ENCODE assay signal across 17 mouse cellular contexts in genomic region chrX:57166549-57166948, GRCm38 (mm10). TPM values are rescaled to one million over a fixed set of nuclear protein-coding genes. Genes with fewer than 3 reads are reported as not detected.
DNase-seq lines count a peak whose midpoint lies in the region; ATAC-seq and TF ChIP-seq lines count a peak whose summit lies in the region.
"Had no signal": no experiment of that assay in that cellular context is flagged by ENCODE, and none has a peak within 500 bp of the region (broad histone marks: within the 10 kb centered on the region; RNA-seq: fewer than 3 reads in every experiment).

No protein-coding gene starts in this region.

- peak; percentile 2 for DNase-seq in forebrain, postnatal 0 days
- no peak for DNase-seq in forebrain, embryonic 10.5 days (ENCODE audit: extremely low spot score, low spot score)
- peak; percentile 3 for DNase-seq in lung, postnatal 36 days
- DNase-seq in lung, adult 2 months, result no peak
- no peak for DNase-seq in testis, postnatal 14 days (ENCODE audit: low spot score)
- no peak for DNase-seq in embryo, embryonic 10 days (ENCODE audit: low spot score)
- no peak for DNase-seq in kidney, adult 11 months
- DNase-seq: adrenal gland, postnatal 25 days; cerebellum, adult 9-10 months had no signal

- H3K4me3 ChIP-seq in forebrain, postnatal 0 days (ENCODE audit: low read depth, low read length), result no peak overlapping the region
- H3K4me3 ChIP-seq in forebrain, embryonic 10.5 days, result no peak overlapping the region
- no peak overlapping the region for H3K4me3 ChIP-seq in lung, adult 2 months (replicated peaks; ENCODE audit: extremely low read depth, low read depth, low read length)

- no peak for ATAC-seq in forebrain, postnatal 0 days
- peak; percentile 61 for ATAC-seq in inflammation-experienced regulatory T-cells, adult 6 months

- H3K9ac ChIP-seq in forebrain, postnatal 0 days, result no peak overlapping the region

- no peak overlapping the region for H3K4me2 ChIP-seq in forebrain, postnatal 0 days (ENCODE audit: low read depth)

- no peak overlapping the region for H3K27ac ChIP-seq in forebrain, postnatal 0 days (ENCODE audit: low read depth, low read length)
- no peak overlapping the region for H3K27ac ChIP-seq in forebrain, embryonic 10.5 days
- H3K27ac ChIP-seq: macrophage had no signal

- TF ChIP-seq CTCF in forebrain, postnatal 0 days (IDR thresholded peaks at IDR 0.05; ENCODE audit: low read depth), result no peak
- TF ChIP-seq CTCF in lung, adult 2 months (IDR thresholded peaks at IDR 0.05; ENCODE audit: insufficient read depth, low read length), result no peak

- no peaks in the 10 kb centered on the region for H3K9me3 ChIP-seq in forebrain, postnatal 0 days (ENCODE audit: low read length)
- H3K9me3 ChIP-seq in forebrain, embryonic 10.5 days, result no peaks in the 10 kb centered on the region

- no peaks in the 10 kb centered on the region for H3K36me3 ChIP-seq in forebrain, postnatal 0 days (ENCODE audit: insufficient read depth)
- H3K36me3 ChIP-seq in forebrain, embryonic 10.5 days (replicated peaks), result no peaks in the 10 kb centered on the region

- TF ChIP-seq POLR2A in lung, adult 2 months (IDR thresholded peaks at IDR 0.05; ENCODE audit: borderline replicate concordance, extremely low read depth, low read depth, low read length), result no peak

- no peaks in the 10 kb centered on the region for H3K27me3 ChIP-seq in forebrain, postnatal 0 days (ENCODE audit: insufficient read depth, low read length)
- H3K27me3 ChIP-seq in forebrain, embryonic 10.5 days (ENCODE audit: poor library complexity, severe bottlenecking), result no peaks in the 10 kb centered on the region

- WGBS in forebrain, postnatal 0 days, result 39% methylated on average over 1 of the region's 1 CpGs
- WGBS in forebrain, embryonic 10.5 days, result 71% methylated on average over 1 of the region's 1 CpGs
- 53% methylated on average over 1 of the region's 1 CpGs for WGBS in lung, adult 2 months

- no peaks in the 10 kb centered on the region for H3K4me1 ChIP-seq in forebrain, postnatal 0 days (ENCODE audit: insufficient read depth)
- no peaks in the 10 kb centered on the region for H3K4me1 ChIP-seq in forebrain, embryonic 10.5 days
- no peaks in the 10 kb centered on the region for H3K4me1 ChIP-seq in lung, adult 2 months (ENCODE audit: control insufficient read depth, insufficient read depth, low read length)

RNA-seq across cellular contexts. Expression of gene Cd40lg, which starts 45.4 kb away (rescaled TPM):
- not detected in 2 replicates for total RNA-seq in forebrain, postnatal 0 days (2014; rRNA removed)
- polyA plus RNA-seq in forebrain, postnatal 0 days (2015; fragmentation: Nextera tagmentation; extraction: Ambion mirVana), result not detected in 2 replicates
- polyA plus RNA-seq in forebrain, embryonic 10.5 days (2016; fragmentation: Nextera tagmentation; extraction: Ambion mirVana), result not detected in 2 replicates
- polyA plus RNA-seq in lung, adult 2 months (2012; rRNA removed), result 0.26 and 0.30 TPM in 2 replicates
- polyA plus RNA-seq in inflammation-experienced regulatory T-cells, adult 6 months (2017; shearing (Covaris generic)), result 10 to 100 TPM; 65.0 to 80.7 (median 69.6) TPM
- total RNA-seq: adrenal gland, postnatal 25 days had no signal
- polyA plus RNA-seq: embryonic facial prominence, embryonic 14.5 days; gonadal fat pad, adult 2 months; heart, postnatal 0 days; intestine, embryonic 14.5 days; limb, embryonic 14.5 days; macrophage; stomach, embryonic 14.5 days had no signal

Comparison
In these comparisons a context has a peak if more than half of its experiments do, and no peak if none do; other contexts are left out.
1. DNase-seq: peak in forebrain, postnatal 0 days (single experiment) and lung, postnatal 36 days (single experiment); none in forebrain, embryonic 10.5 days (single experiment), lung, adult 2 months (single experiment), testis, postnatal 14 days (single experiment), embryo, embryonic 10 days (single experiment) and kidney, adult 11 months (single experiment).
2. RNA of gene Cd40lg, which starts 45.4 kb away (polyA plus RNA-seq): 65.0 to 80.7 TPM in inflammation-experienced regulatory T-cells, adult 6 months; 0.26 to 0.30 TPM in lung, adult 2 months, not detected in forebrain, postnatal 0 days and not detected in forebrain, embryonic 10.5 days; every median in the first group is over 10 times any median in the second.